Mouse (Mus musculus): ENCODE measurements around the gene Qpct. TPM values are rescaled to one million over a fixed set of nuclear protein-coding genes. Genes with fewer than 3 reads are reported as not detected.

Gene Qpct
- 0.50 TPM for polyA plus RNA-seq (2021)

DNA sequence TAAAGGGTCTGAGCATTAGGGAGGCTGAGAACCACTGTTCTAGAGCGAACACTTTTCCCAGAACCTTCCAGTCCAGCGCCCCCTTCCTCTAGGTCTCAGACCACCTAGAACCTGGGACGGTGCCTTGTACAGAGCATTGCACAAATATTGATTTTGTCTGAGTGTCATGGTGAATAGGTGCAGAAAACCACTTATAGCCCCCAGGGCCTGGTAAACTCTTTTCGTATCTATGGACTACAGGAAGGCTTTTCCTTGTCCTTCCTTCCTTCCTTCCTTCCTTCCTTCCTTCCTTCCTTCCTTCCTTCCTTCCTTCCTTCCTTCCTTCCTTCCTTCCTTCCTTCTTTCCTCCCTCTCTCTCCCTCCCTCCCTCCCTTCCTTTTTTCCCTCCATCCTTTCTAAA lies at the start of gene Qpct:
Gene Qpct (plus strand): TSS at position 301 of the 400 bp plus-strand sequence.
- in situ Hi-C loops (cut with MboI; ENCODE audit: low pct_unique_long_range_greater_than_20kb): no loop called here
- no peaks in the 10 kb centered on the region for H3K27me3 ChIP-seq
- ATAC-seq: no peak
- no peak for TF ChIP-seq CTCF (IDR thresholded peaks at IDR 0.05)
- DNase-seq (ENCODE audit: low read depth, low spot score): no peak
- CTCF ChIA-PET: no interaction called here
- POLR2A ChIA-PET: no interaction called here

DNA sequence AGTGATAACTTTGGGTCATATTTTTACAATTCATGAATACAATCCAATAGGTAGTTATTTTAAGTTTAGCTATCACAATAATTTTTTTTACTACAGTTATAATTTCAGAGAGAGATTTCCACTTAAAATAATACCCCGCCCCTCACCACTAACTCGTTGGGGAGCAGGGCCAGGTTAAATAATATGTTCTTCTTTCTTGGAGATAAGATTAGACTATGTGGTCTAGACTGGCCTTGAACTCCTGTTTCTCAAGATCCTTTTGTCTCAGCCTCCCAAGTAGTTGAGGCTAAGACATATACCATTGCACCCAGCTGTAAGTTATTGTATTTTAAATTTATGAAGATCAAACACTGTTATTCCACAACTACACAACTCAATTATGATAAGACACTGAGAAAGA lies 38.1 kb upstream of the Qpct start:
- no peaks in the 10 kb centered on the region for H3K27me3 ChIP-seq
- in situ Hi-C loops (cut with MboI; ENCODE audit: low pct_unique_long_range_greater_than_20kb): no loop called here
- ChIA-PET POLR2A (no interaction called here), CTCF (interaction anchor here (0.5 kb wide), 1 partner anchor 13 kb away, joined by 3 read pairs; no protein-coding TSS in a partner anchor)
- DNase-seq (ENCODE audit: low read depth, low spot score): no peak
- no peak for TF ChIP-seq CTCF (IDR thresholded peaks at IDR 0.05)
- no peak for ATAC-seq

- ChIA-PET CTCF (interaction anchor here (0.9 kb wide), 1 partner anchor 13 kb away, joined by 3 read pairs; no protein-coding TSS in a partner anchor), POLR2A (no interaction called here)
- no peaks in the 10 kb centered on the region for H3K27me3 ChIP-seq
- DNase-seq (ENCODE audit: low read depth, low spot score) (no peak), ATAC-seq (no peak)
- in situ Hi-C loops (cut with MboI; ENCODE audit: low pct_unique_long_range_greater_than_20kb): no loop called here
- no peak for TF ChIP-seq CTCF (IDR thresholded peaks at IDR 0.05)
These were observed 36.6 kb upstream of the Qpct start for GRCm38 (mm10) chr17:79014911-79015685.

- DNase-seq (ENCODE audit: low read depth, low spot score) (no peak), ATAC-seq (no peak)
- in situ Hi-C loops (cut with MboI; ENCODE audit: low pct_unique_long_range_greater_than_20kb): no loop called here
- TF ChIP-seq CTCF (IDR thresholded peaks at IDR 0.05): no peak
- H3K27me3 ChIP-seq: no peaks in the 10 kb centered on the region
- CTCF ChIA-PET: interaction anchor here (0.9 kb wide), 1 partner anchor 14 kb away, joined by 3 read pairs; no protein-coding TSS in a partner anchor
- POLR2A ChIA-PET: no interaction called here
These were observed 35.9 kb upstream of the Qpct start for GRCm38 (mm10) chr17:79015831-79016230.

DNA sequence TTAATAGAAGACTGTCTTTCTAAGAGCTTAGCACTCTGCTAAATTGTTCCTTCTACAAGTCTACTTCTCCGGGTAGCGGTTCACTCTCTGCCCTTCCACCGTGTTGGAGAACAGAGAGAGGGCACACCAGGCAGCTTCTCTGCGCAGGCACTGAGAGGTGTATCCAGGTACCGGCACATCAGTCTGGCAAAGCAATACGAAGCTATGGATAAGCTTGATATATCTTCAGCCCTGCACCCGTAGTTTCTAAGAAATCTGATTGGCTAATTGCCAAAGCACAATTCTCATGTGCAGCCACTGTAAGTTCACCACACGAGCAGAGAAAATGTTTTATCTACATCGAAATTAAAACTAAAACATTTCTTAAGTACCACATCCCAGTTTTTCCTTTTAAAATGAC lies 33.3 kb upstream of the Qpct start:
- DNase-seq (ENCODE audit: low read depth, low spot score) (no peak), ATAC-seq (no peak)
- ChIA-PET CTCF (interaction anchor here (0.8 kb wide), 1 partner anchor 14 kb away, joined by 4 read pairs; no protein-coding TSS in a partner anchor), POLR2A (no interaction called here)
- in situ Hi-C loops (cut with MboI; ENCODE audit: low pct_unique_long_range_greater_than_20kb): no loop called here
- no peaks in the 10 kb centered on the region for H3K27me3 ChIP-seq
- no peak for TF ChIP-seq CTCF (IDR thresholded peaks at IDR 0.05)

DNA sequence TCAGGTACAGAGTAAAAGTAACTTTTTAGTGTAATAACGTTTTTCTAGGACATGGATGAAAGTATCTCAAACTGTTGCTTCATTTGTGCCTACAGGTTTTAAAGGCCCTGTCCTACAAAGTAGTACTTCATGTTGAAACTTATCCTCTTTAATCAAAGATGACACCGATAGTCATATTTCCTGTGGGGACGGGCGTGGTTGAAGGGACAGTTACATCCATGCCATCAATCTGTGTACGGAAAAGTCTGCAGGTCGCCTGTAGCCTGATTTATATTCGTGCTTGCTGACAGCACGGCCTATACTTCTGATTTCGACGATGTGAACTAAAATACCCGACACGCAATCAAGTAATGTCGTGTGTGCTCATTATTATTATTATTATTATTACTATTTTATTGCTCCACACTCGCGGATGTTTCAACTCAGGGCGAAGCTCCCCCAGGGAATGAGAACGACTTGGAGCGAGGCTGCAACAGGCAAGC lies 31.9 kb upstream of the Qpct start:
- ChIA-PET POLR2A (interaction anchor here (0.7 kb wide), 1 partner anchor 36 kb away, joined by 4 read pairs; no protein-coding TSS in a partner anchor), CTCF (no interaction called here)
- no peak for ATAC-seq
- H3K27me3 ChIP-seq: no peaks in the 10 kb centered on the region
- TF ChIP-seq CTCF (IDR thresholded peaks at IDR 0.05): no peak
- in situ Hi-C loops (cut with MboI; ENCODE audit: low pct_unique_long_range_greater_than_20kb): no loop called here
- DNase-seq (ENCODE audit: low read depth, low spot score): no peak

- TF ChIP-seq CTCF (IDR thresholded peaks at IDR 0.05): no peak
These were observed 31.3 kb upstream of the Qpct start, which contains the start of gene Prkd3 for GRCm38 (mm10) chr17:79020208-79020983. Gene Prkd3 (minus strand): TSS chr17:79020816.

GRCm38 (mm10) chr17:79020984-79021335 lies 30.7 kb upstream of the Qpct start:
- ChIA-PET CTCF (no interaction called here), POLR2A (no interaction called here)
- H3K27me3 ChIP-seq: no peaks in the 10 kb centered on the region
- no peak for TF ChIP-seq CTCF (IDR thresholded peaks at IDR 0.05)
- in situ Hi-C loops (cut with MboI; ENCODE audit: low pct_unique_long_range_greater_than_20kb): no loop called here
- no peak for ATAC-seq
- DNase-seq (ENCODE audit: low read depth, low spot score): no peak

More at GRCm38 (mm10) chr17:79020208-79020983, 31.3 kb upstream of the Qpct start, which contains the start of gene Prkd3:
- in situ Hi-C loops (cut with MboI; ENCODE audit: low pct_unique_long_range_greater_than_20kb): no loop called here
- no peaks in the 10 kb centered on the region for H3K27me3 ChIP-seq
- ChIA-PET CTCF (no interaction called here), POLR2A (interaction anchor here (0.7 kb wide), 1 partner anchor 35 kb away, joined by 4 read pairs; no protein-coding TSS in a partner anchor)
- ATAC-seq (peak; percentile 88), DNase-seq (ENCODE audit: low read depth, low spot score) (no peak)

GRCm38 (mm10) chr17:79022746-79023145 lies 29.0 kb upstream of the Qpct start:
- no peaks in the 10 kb centered on the region for H3K27me3 ChIP-seq
- DNase-seq (ENCODE audit: low read depth, low spot score): no peak
- POLR2A ChIA-PET: interaction anchor here (0.6 kb wide), 1 partner anchor 169 kb away, joined by 4 read pairs; no protein-coding TSS in a partner anchor
- no peak for ATAC-seq
- in situ Hi-C loops (cut with MboI; ENCODE audit: low pct_unique_long_range_greater_than_20kb): no loop called here
- no peak for TF ChIP-seq CTCF (IDR thresholded peaks at IDR 0.05)
- CTCF ChIA-PET: no interaction called here

GRCm38 (mm10) chr17:79024544-79024943 lies 27.2 kb upstream of the Qpct start:
- DNase-seq (ENCODE audit: low read depth, low spot score): no peak
- in situ Hi-C loops (cut with MboI; ENCODE audit: low pct_unique_long_range_greater_than_20kb): no loop called here
- no peak for ATAC-seq
- TF ChIP-seq CTCF (IDR thresholded peaks at IDR 0.05): no peak
- no peaks in the 10 kb centered on the region for H3K27me3 ChIP-seq
- POLR2A ChIA-PET: interaction anchor here (0.6 to 1.0 kb wide), 2 partner anchors 54 to 589 kb away, joined by 3 read pairs; no protein-coding TSS in a partner anchor
- CTCF ChIA-PET: interaction anchor here (0.9 kb wide), 1 partner anchor 15 kb away, joined by 3 read pairs; no protein-coding TSS in a partner anchor

All from Patski (cell line).